Mouse (Mus musculus): ENCODE measurements at regions not wholly inside any gene's neighbourhood (a gene's known extent, or its start where the extent isn't known, plus 50 kb on each side); places are given as distances from the start of the nearest gene placed in this dataset.

DNA sequence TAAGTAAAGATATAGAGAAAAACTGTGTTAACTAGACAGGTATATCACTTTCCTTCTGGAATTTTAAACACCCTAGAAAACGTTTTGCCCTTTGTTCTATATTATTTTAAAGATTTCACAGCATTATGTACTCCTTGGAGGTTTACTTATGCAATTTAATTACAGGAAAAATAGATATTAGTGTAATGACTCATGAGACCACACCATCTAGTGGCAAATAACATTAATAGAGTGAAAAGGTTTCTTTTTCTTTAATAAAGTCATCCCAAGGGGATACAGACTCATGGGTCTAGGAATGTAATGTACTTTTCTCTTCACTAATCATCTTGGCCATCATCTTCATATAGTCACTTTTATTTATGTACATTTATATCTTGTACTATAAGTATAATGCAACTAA is 262.3 kb downstream of the Cdh9 start:
- Histone ChIP-seq H3K4me1 (ENCODE audit: insufficient read depth) (no peaks in the 10 kb centered on the region), H3K4me2 (ENCODE audit: low read depth) (no peak overlapping the region), H3K9me3 (ENCODE audit: low read length) (no peaks in the 10 kb centered on the region), H3K9ac (no peak overlapping the region), H3K27ac (ENCODE audit: low read depth, low read length) (no peak overlapping the region), H3K27me3 (ENCODE audit: insufficient read depth, low read length) (no peaks in the 10 kb centered on the region), H3K4me3 (ENCODE audit: low read depth, low read length) (no peak overlapping the region), H3K36me3 (ENCODE audit: insufficient read depth) (no peaks in the 10 kb centered on the region)
- DNase-seq = no peak
- TF ChIP-seq CTCF (IDR thresholded peaks at IDR 0.05; ENCODE audit: low read depth) = no peak
- 21% methylated on average over 1 of the region's 1 CpGs for WGBS
- ATAC-seq = no peak

DNA sequence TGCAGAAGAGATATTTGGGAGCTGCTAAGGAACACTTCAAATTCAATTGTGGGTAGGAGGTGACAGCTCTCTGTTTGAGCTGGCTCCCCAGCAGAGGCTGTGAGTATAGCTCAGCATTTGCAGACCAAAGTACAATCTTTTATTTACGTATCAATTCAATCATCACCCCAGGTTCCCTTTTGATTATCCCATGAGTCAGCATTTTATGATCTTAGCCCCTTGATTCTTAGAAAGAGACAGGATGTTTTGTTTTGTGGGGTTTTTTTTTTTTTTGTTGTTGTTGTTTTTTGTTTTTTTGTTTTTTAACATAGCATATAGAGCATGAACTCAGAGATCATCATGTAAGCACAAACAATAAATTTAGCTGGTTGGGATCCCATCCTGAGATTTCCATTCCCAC is 267.1 kb downstream of the Cdh9 start:
- DNase-seq (no peak), ATAC-seq (no peak)
- H3K4me3 ChIP-seq (ENCODE audit: low read depth, low read length) = no peak overlapping the region
- H3K9me3 ChIP-seq (ENCODE audit: low read length) = no peaks in the 10 kb centered on the region
- H3K27me3 ChIP-seq (ENCODE audit: insufficient read depth, low read length) = no peaks in the 10 kb centered on the region
- H3K4me2 ChIP-seq (ENCODE audit: low read depth) = no peak overlapping the region
- no peak overlapping the region for H3K27ac ChIP-seq (ENCODE audit: low read depth, low read length)
- no peaks in the 10 kb centered on the region for H3K36me3 ChIP-seq (ENCODE audit: insufficient read depth)
- WGBS = 80% methylated on average over 1 of the region's 1 CpGs
- H3K4me1 ChIP-seq (ENCODE audit: insufficient read depth) = no peaks in the 10 kb centered on the region
- TF ChIP-seq CTCF (IDR thresholded peaks at IDR 0.05; ENCODE audit: low read depth) = no peak
- H3K9ac ChIP-seq = no peak overlapping the region

DNA sequence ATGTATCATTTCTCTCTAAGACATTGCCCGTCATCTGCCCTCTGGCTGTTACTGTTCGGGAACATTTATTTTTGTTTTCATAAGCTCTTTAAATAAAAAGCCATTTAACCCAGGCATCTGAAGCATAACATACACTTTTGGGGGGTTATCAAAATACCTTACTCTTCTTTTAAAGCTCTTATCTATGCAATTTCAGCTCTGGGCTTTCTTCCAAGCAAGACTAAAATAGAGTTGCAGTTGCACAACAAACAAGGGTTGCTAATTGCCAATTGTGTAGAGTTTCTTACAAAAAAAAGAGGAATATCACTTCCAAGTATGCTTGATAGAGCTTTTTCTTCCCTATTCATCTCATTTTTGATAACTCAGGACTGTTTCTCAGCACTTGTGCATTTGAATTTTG is 277.6 kb downstream of the Cdh9 start:
- no peaks in the 10 kb centered on the region for H3K36me3 ChIP-seq (ENCODE audit: insufficient read depth)
- no peaks in the 10 kb centered on the region for H3K27me3 ChIP-seq (ENCODE audit: insufficient read depth, low read length)
- H3K4me3 ChIP-seq (ENCODE audit: low read depth, low read length) = no peak overlapping the region
- H3K27ac ChIP-seq (ENCODE audit: low read depth, low read length) = no peak overlapping the region
- no peak overlapping the region for H3K4me2 ChIP-seq (ENCODE audit: low read depth)
- ATAC-seq (no peak), DNase-seq (peak; percentile 36)
- no peak for TF ChIP-seq CTCF (IDR thresholded peaks at IDR 0.05; ENCODE audit: low read depth)
- no peak overlapping the region for H3K9ac ChIP-seq
- 71% methylated on average over 2 of the region's 2 CpGs for WGBS
- no peaks in the 10 kb centered on the region for H3K9me3 ChIP-seq (ENCODE audit: low read length)
- H3K4me1 ChIP-seq (ENCODE audit: insufficient read depth) = no peaks in the 10 kb centered on the region

DNA sequence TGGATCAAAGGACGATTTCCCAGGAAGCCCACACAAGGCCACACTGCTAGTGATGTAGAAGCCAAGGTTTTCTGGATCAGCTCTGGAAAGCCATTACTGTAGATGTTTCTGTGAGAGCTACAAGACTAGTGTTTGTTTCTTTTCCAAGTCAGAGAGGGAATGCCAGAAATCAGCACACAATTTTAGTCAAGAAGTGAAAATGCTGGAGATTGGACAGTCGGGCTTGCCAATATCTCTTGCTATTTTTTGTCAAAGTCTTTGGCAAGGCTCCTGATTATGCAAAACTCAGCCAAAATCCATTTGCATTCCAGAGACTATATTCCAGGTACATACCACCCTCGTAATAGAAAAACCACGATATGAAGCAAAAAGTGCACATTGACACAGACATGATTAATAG is 279.3 kb downstream of the Cdh9 start:
- no peak overlapping the region for H3K27ac ChIP-seq (ENCODE audit: low read depth, low read length)
- no peaks in the 10 kb centered on the region for H3K27me3 ChIP-seq (ENCODE audit: insufficient read depth, low read length)
- H3K4me1 ChIP-seq (ENCODE audit: insufficient read depth) = no peaks in the 10 kb centered on the region
- no peak for ATAC-seq
- no peaks in the 10 kb centered on the region for H3K9me3 ChIP-seq (ENCODE audit: low read length)
- no peak overlapping the region for H3K4me3 ChIP-seq (ENCODE audit: low read depth, low read length)
- TF ChIP-seq CTCF (IDR thresholded peaks at IDR 0.05; ENCODE audit: low read depth) = no peak
- H3K4me2 ChIP-seq (ENCODE audit: low read depth) = no peak overlapping the region
- H3K36me3 ChIP-seq (ENCODE audit: insufficient read depth) = no peaks in the 10 kb centered on the region
- DNase-seq = peak; percentile 73
- no peak overlapping the region for H3K9ac ChIP-seq
- 55% methylated on average over 4 of the region's 4 CpGs for WGBS

DNA sequence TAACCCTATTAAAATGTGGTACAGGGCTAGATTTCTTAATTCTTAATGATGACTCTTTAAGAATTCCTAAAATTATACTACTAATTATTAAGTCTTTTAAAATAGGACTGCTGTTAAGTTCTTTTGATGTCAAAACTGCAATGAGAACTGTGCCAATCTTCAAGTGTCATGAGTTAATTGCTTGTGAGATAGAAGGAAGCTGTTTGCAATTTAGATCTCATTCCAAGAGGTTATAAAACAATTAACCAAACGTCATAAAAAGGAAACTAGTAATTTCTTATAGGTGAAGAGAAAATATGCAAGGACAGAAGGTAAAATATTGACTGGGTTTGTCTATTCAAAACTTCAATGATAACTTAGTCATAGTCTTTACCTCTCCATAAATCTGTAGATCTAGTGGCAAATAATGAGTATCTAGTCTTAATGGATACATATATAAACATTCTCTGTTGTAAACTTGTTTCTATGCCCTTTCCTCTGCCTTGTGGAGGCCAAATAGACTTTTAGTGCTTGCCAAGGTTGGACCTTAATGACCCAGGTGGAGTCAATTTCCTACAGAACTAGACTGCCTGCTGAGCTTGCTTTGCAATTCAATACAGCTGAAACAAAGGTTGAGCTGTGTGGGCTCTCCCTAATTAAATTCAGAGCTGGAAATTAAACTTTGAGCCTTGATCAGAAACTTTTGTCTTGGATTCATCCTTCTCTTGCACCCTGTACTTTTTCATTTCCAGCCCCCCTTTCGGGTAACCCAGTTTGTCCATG is 320.5 kb downstream of the Cdh9 start:
- H3K27ac ChIP-seq (ENCODE audit: low read depth, low read length) = no peak overlapping the region
- DNase-seq (no peak), ATAC-seq (no peak)
- no peak overlapping the region for H3K4me2 ChIP-seq (ENCODE audit: low read depth)
- no peaks in the 10 kb centered on the region for H3K36me3 ChIP-seq (ENCODE audit: insufficient read depth)
- TF ChIP-seq CTCF (IDR thresholded peaks at IDR 0.05; ENCODE audit: low read depth) = no peak
- 21% methylated on average over 2 of the region's 2 CpGs for WGBS
- H3K4me1 ChIP-seq (ENCODE audit: insufficient read depth) = no peaks in the 10 kb centered on the region
- H3K9ac ChIP-seq = no peak overlapping the region
- H3K4me3 ChIP-seq (ENCODE audit: low read depth, low read length) = no peak overlapping the region
- no peaks in the 10 kb centered on the region for H3K9me3 ChIP-seq (ENCODE audit: low read length)
- no peaks in the 10 kb centered on the region for H3K27me3 ChIP-seq (ENCODE audit: insufficient read depth, low read length)

DNA sequence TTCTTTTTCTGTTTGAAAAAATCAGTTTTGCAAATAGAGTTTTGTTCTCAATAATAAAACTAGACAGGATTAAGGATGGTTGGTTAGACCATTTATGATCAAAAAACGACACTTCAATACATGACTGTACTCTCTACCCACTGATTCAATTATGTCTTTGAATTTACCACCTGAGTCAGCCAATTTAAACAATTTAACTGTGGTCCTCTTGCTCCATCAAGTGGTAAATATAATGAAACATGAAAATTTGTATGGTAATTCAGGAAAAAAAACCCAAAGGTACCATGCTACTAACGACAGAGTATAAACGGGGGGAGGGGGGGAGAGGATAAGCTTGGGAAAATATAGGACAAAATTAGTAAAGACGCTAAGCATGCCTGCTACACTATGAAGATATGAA is 341.2 kb downstream of the Cdh9 start:
- Histone ChIP-seq H3K9me3 (ENCODE audit: low read length) (no peaks in the 10 kb centered on the region), H3K9ac (no peak overlapping the region), H3K4me1 (ENCODE audit: insufficient read depth) (no peaks in the 10 kb centered on the region), H3K4me3 (ENCODE audit: low read depth, low read length) (no peak overlapping the region), H3K36me3 (ENCODE audit: insufficient read depth) (no peaks in the 10 kb centered on the region), H3K27ac (ENCODE audit: low read depth, low read length) (no peak overlapping the region), H3K27me3 (ENCODE audit: insufficient read depth, low read length) (no peaks in the 10 kb centered on the region), H3K4me2 (ENCODE audit: low read depth) (no peak overlapping the region)
- peak; percentile 50 for TF ChIP-seq CTCF (IDR thresholded peaks at IDR 0.05; ENCODE audit: low read depth)
- DNase-seq (peak; percentile 41), ATAC-seq (peak; percentile 34; the same call in 1 of the 2 replicates)
- WGBS = 62% methylated on average over 4 of the region's 4 CpGs

DNA sequence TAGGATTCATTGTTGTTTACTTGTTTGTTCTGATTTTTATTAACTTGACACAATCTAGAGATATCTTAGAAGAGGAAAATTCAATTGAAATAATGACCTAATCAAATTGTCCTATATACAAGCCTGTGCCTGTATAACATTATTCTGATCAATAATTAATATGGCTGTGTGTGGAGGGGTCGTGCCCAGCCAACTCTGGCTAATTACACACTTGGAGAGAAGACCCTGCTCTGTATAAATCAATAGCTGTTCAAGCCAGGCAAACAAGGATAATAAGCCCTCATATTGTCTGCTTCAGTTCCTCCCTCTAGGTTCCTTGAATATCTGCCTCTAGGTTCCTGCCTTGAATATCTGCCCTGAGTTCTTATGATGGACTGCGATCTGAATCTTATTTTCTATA is 355.5 kb downstream of the Cdh9 start:
- Histone ChIP-seq H3K4me3 (ENCODE audit: low read depth, low read length) (no peak overlapping the region), H3K9ac (no peak overlapping the region), H3K36me3 (ENCODE audit: insufficient read depth) (no peaks in the 10 kb centered on the region), H3K4me2 (ENCODE audit: low read depth) (no peak overlapping the region), H3K27ac (ENCODE audit: low read depth, low read length) (no peak overlapping the region), H3K4me1 (ENCODE audit: insufficient read depth) (no peaks in the 10 kb centered on the region), H3K9me3 (ENCODE audit: low read length) (no peaks in the 10 kb centered on the region), H3K27me3 (ENCODE audit: insufficient read depth, low read length) (no peaks in the 10 kb centered on the region)
- ATAC-seq (no peak), DNase-seq (no peak)
- 67% methylated on average over 2 of the region's 2 CpGs for WGBS
- TF ChIP-seq CTCF (IDR thresholded peaks at IDR 0.05; ENCODE audit: low read depth) = no peak

Data from forebrain, postnatal 0 days (tissue).